Mouse (Mus musculus) cerebellum, adult 9-11 months (tissue): Measurements from ENCODE around the gene Clhc1.
"Not testable (repeated sequence)": the region's sequence is repeated elsewhere in the genome, so short reads cannot be mapped to it uniquely, and the experiment has no call there.

Source experiments
- DNase-seq: peaks from one replicate; pipeline ENCODE4 v3.0.0; 2022

Clhc1 gene

DNA sequence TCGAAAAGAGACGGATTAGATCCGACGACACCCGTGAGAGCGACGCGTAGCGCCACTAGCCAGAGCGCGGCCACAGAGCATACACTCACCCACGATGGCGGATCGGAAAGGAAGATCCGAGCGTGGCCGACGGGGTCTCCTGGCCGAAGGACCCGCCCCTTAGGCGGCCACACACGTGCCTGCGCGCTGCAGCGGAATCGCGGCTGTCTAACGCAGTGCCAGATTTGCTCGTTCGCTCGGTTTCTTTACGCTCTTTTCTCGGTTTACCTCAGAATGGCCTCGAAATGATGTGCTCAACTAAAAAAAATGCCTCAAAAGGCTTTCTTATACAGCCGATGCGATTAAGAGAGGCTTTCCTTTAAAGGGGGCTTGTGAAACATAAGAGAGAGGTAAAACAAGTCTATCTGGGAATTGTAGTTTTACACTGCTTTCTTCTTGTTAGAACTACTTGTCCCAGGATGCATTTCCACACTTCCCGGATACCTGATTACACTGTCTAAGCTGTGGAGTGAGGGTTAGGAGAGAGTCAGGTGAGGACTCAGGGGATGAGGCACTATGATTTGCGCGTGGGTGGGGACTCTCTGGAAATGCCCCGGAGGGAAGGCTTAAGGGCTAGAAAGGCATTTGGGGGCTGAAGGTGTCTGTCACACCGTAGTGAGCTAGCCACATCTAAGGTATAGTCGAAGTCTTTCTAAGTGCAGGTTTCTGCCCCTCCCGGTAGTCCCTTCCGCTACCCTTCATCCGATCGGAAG is at the start of gene Clhc1, which contains the start of gene Rps27a:
Gene Clhc1 (plus strand): TSS at position 199 of the 752 bp plus-strand sequence.
Gene Rps27a (minus strand): TSS at position 358 of the 752 bp plus-strand sequence.
- peak; percentile 92 for DNase-seq

DNA sequence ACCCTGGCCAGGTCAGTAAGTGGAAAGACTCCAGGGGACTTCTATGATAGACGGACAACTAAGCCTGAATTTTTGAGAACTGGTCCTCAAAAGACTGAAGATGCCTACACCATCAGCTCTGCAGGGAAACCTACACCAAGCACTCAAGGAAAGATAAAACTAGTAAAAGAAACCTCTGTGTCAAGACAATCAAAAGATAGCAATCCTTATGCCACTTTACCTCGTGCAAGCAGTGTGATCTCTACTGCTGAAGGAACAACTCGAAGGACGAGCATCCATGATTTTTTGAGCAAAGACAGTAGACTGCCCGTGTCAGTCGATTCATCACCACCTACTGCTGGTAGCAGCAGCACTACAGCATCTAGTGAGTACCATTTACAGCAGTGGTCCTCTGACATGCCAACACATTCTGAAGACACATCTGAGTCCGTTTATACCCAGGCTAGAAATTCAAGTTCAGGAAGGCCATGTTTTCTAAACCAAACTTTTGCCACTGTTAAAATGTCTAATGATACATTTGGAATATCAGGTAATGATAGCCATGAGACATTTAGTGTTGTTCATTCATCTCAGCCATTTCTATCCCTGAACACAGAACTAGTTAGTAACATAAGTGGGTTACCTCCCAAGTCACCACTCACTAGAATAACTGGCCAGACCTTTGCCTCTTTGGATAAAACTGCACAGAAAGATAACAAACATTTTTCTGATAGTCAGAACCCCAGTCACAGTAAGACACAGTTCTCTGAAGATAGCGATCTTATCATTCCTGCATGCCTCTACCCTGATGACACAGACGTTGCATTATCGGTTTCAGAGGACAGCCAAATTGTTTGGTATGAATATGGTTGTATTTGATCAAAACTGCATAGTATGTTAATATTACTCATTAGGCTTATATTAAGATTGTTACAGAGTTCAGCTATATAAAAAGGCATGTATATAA is 43.5 kb upstream of the Clhc1 start:
- no peak for DNase-seq

DNA sequence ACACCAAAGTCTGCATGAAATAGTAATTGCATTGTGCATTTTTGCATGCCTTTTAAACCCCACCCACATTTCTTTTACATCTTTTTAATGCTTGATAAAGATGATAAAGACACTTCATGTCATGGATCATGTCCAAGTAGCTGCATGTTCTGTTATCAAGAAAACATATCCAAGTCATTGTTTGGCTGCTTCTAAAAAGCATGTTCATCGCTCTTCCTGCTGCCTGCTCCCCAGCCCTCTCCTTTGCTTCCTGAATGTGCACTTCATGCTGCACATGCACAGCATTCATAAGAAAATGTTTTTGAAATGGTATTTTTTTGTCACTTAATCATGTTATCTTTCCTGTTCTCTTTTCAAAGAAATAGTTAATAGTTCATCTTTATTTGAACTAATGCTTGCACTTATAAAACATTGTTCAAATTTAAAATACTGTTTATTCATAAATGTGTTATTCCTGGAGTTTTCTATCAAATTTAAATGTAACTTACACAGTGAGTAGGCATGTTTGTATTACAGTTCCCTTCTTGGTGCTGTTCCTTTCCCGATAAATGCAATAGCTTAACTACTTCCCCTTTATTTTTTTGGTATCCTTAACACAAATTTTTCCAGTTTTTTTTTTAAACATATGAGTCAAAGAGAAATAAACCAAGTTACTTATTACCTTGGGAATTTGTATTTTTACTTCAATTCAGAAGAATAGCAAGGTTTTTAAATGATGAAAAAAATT is 42.7 kb upstream of the Clhc1 start:
- DNase-seq = no peak

DNA sequence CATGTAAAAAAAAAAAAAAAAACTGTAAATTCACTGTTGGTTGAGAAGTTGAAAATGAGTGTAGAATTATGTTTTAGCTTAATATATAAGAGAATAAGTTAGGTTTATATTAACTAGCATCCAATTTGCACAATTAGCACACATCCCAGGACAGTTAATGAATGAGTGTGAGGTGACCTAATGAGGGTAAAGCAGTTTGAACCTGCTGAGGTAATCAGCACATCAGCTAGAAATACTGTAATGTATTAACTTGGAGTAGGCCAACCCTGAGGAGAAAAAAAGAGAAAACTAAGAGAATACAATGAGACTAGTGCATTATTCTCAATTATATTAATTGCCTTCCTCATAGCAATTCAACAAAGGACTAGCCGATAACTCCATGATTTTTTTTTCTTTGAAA is 38.3 kb upstream of the Clhc1 start:
- DNase-seq = no peak

DNA sequence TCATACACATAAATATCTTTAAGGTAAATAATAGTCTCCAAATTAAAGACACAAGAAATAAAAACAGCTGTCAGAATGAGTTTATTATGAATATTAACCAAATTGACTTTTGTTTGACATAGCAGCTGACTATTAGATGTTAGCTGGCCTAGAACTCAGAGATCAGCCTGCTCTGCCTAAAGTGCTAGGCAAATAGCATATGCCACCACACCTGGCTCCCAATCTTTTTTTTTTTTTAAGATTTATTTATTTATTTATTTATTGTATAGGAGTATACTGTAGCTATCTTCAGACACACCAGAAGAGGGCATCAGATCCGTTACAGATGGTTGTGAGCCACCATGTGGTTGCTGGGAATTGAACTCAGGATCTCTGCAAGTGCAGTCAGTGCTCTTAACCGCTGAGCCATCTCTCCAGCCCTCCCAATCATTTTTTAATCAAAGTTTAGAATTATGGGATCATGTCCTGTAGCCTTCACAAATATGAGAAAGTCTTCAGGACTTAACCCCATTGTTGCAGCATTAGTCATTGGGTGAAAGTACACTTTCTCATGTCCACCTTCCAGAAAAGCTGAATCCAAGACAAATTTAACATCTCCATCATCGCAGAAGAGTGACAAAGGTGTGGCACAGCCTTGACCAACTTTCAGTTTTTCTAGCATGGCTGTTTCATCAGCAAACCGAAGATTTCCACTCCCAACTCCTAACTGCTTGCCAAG is 34.8 kb upstream of the Clhc1 start:
- no peak for DNase-seq

DNA sequence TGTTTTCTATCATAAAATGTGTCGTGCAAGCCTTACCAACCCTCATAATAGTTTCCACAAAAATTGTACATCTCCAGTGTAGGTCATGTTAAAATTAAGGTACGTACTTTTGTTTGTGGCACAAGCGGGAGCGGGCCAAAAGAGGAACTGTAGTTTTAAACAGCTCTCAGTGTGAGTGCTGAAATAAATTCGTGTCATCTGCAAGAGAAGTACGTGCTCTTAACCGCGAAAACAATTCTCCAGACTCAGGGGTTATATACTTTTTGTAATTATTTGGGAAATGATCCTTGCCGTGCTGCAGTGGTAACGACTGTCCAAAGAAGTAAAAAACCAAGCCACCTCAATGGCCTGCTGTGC is 33.4 kb upstream of the Clhc1 start:
- no peak for DNase-seq

DNA sequence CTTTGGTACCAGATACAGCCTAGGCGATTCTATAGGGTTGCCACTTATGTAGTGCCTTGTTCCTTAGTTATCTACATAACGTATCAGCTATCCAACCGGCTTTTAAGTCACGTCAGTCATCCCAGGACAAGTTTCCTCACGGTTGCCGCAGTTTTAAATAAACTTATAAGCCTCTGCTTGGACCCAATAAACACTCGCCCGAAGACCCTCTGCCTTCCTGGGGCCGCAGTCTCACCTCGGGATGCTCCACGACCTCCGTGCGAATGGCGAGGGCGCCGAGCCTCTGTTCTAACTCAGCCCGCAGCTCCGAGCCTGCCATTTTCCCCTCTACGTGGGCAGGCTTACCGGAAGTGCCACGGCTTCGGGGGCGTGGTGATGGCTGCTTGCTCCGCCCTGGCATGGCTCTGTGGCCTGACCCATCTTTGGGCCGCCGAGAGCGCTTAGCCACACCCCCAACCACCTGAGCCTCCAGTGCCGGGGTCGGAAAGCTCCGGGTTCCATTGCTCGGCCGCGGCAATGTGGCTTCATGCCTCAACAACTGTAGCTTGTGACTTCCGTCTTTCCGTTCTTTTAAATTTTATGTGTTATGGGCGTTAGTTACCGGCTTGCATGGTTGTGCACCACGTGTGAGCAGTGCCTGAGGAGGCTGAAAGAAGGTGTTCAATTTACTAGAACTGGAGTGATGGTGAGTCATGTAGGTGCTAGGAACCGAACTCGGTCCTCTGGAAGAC is 32.9 kb upstream of the Clhc1 start, which contains the start of gene Prorsd1:
Gene Prorsd1 (minus strand): TSS at position 352 of the 731 bp plus-strand sequence.
- DNase-seq = peak; percentile 88

DNA sequence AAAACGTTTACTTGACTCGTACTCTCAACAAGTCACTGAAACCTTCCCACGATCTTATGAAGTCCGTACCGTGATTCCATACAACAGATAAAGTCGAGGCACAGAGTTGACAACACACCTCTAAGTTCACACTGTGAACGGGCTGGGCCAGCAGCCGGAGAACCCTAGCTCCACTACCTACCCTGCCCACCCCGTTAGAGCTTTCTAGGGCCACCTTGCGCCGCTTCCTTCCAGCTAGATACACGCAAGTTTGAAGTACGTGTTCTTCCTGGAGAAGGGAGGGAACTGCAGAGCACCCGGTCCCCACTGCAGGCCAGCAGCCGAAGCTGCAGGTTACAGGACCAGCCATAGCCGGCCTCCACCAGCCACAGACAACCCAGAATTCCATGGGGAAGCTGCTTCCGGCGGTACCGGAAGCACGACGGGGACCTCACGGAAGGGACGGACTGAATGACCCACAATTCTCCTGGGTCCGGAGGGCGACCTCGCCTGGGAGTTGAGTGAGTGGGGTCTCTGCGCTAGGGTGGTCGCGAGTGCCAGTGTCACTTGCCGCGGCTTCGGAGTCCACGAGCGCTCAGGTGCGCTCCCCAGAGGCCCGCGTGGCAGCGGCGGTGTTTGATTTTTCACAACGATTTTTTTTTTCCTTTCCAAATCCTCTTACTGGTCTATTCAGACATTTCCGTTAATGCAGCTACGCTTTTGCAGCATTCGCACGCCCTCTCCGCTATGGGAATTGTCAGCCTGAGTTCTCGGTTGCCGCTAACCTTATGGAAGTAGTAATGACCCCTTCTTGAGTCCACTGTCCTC is 21.6 kb upstream of the Clhc1 start, which contains the start of gene Mtif2:
Gene Mtif2 (plus strand): TSS at position 421 of the 807 bp plus-strand sequence.
- peak; percentile 81 for DNase-seq

DNA sequence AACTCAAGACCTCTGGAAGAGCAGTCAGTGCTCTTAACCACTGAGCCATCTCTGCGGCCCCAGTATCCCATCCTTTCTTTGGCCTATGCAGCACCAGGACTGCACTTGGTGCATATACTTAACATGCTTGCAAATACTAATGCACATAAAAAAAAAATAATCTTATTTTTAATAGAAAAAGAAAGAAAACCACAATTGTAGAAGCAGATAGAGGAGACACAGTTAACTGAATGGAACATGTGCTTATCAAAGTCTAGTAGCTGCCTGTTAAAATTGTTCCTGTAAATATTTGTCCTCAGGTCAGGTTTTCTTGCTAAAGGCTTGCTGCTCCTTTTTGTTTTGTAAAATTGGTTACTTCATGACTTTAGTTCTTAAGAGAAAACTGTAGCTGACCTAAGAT is 9.5 kb upstream of the Clhc1 start:
- DNase-seq = no peak

DNA sequence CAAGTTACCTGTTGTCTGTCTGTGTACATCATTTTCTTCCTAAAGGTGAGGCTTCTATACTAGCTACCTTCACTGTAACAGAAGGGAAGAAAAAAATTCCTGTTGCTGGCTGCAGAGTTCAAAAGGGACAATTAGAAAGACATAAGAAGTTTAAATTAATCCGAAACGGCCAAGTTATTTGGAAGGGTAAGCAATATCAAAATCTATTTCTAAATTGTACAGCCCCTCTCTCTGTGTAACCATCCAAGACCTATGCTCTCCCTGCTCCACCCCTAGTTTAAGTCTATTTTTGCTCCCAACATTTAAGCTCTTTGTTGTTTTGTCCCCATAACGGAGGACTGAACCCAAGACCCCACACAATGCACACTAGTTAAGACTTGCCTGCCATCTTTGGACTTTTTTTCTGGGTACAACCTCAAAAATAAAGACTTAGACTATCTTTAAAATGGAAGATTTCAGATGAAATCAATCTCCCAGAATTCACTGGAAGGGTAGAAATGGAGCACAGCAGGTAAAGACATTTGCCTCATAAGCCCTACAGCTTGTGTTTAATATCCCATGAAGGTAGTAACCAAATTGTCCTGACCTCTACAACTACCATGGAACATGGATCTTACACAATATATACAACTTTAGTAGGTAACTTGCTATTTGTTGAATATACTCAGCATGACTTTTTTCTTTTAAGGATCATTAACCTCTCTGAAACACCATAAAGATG is 3.4 kb upstream of the Clhc1 start:
- DNase-seq = no peak

DNA sequence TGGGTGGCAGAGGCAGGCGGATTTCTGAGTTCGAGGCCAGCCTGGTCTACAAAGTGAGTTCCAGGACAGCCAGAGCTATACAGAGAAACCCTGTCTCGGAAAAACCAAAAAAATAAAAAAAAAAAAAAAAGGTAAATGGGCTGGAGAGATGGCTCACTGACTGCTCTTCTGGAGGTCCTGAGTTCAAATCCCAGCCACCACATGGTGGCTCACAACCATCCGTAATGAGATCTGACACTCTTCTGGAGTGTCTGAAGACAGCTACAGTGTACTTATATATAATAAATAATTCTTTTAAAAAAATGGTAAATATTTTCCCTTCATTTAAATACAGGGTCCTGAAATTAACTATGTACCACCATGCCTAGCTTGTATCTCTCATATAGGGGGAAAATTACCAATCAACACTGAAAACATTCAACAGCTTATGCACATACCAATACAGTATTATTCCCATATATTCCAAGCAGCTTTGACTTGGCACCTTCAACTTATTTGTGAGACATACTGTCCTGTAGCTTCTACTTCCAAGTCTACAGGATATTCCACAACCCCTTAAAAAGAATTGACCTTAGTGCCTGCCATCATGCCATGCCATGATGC is 2.5 kb upstream of the Clhc1 start:
- DNase-seq = not testable (repeated sequence)

DNA sequence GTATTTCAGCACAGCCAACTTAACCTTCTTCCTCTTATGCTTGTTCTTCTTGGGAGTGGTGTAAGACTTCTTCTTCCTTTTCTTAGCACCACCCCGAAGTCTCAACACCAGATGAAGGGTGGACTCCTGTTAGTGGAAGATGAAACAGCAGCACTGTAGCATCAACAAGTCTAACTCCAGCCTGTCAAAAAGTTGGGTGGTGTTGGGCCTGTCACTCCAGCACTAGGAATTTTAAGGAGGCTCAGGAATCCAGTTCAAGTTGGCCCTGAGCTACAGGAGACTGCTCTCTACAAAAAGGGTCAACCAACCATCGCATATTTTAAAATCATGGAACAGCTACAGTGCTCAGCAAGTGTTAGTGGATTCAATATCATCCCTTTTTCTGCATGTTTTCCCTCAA is 1.5 kb upstream of the Clhc1 start:
- DNase-seq = not testable (repeated sequence)

DNA sequence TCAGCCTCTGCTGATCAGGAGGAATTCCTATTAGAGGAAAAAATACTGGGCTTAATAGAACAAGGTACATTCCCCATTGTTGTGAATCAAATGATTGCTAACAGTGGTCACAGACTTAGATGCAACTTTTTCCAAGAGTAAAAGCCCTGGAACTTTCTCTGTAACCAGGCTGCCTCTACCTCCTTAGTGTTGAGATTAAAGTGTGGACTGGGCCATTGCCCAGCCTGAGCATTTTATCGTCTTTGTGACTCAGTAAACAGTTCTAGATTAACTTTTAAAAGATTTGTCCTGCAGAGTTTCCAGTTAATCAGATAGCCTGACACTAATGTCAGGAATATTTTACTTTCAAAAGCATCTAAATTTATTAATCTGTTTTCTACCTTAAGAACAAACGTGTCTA is 988 bp upstream of the Clhc1 start:
- DNase-seq = no peak

DNA sequence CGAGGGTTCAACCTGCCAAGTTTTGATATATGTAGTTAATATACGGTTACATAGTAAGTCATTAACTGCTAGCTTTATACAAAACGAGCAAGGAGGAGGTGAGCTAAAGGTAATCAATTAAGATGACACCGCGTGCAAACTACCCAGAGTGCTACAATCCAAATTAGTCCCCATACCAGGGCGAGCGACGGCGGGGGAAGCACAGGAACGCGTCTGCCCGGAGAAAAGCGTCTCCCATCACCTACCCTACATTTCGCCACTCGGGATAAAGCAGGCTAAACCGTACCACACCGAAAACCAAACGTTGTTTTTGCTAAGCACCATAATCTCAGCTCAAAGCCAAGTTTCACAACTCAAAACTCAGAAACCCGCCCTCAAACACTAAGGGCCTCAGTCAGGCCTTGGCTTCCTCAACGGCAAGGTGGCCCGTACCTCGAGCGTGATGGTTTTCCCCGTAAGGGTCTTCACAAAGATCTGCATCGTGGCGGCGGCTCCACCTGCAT is 450 bp upstream of the Clhc1 start:
- DNase-seq = no peak

DNA sequence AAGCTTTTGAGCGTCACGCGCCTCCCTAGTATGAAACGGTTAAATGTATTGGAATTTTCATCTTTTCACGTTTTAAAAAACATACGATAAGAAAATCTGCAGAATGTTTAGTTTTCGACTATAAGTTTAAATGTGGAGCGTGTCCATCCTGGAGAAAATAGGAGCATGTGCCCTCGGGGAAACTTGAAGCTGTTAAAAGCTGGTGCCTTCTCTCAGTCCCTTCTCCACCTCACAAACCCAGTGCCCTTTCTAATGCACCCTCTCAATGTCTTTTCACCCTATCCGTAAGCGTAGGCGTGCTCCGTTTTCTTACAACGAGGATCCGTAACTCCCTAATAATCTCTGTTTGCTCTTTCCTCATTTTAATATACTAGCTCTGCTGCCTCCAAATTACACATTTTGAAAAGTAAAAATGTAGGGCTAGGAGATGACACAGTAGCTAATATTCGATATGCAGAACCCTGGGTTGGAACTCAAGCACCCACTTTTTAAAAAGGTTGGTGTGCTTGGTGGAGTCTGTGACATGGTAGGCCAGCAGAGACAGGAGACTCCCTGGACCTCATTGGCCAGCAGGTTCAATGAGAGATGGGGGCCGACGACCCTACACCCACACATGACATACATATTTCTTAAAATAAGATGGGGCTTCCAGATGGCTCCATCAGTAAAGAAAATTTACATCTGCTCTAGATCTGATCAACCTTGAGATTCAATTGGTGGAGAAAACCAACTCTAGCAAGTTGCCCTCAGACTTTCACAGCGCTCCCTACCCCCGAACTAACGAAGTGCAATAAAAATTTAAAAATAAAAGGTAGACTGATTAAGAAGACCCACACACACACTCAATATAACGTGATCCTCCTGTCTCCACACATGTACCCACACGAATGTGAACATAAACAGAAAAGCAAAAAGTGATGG is 1.0 kb downstream of the Clhc1 start:
- DNase-seq = peak; percentile 28

DNA sequence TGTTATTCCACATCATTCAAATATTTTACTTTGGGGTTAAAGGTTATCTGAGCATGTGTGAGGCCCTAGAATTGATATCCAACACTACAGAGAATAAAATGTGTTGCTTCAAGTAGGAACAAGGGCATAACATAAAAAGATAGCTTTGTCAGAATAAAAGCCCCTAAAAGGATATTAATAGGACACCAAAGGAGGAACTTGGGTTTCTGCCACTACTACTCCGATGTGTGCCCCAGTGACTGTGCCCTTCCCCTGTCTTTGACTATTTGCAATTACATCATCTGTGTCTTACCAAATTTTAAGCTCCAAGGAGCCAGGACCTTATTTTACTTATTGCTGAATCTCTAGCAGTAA is 1.7 kb downstream of the Clhc1 start:
- no peak for DNase-seq

DNA sequence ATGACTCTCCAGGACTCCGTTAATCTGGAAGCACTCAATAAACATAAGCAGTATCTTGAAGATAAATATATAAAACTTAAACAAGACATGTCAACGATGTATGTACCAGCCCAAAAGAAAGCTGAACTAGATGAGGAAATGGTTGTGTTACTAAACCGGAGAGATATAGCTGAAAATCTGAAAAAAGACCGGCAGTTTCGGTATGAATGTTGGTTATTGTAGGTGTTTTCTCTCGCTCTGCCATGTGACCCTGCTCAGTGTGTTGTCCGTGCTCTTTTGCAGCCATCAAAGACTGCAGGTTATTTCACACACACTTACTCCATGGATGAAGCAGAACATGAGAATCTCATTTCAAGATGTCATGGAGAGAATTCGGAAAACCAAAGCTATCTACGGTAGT is 12.7 kb downstream of the Clhc1 start:
- DNase-seq = no peak

DNA sequence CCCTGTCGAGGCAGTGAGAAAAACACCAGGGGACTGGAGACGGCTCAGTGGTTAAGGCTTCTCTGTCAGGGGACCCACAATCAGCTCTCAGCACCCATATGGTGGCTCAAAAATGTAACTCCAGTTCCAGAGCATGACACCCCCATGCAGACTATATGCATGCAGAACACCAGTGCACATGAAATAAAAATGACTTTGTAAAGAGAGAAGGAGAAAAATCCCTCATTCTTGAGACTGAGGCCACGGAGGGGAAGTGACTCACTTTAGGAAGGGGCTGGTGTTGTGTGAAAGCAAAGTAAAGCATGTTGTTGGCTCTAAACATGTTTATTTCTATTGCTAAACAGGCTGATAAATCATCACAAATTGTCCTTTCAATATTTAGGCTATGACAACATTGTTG is 13.2 kb downstream of the Clhc1 start:
- no peak for DNase-seq
